In genomic region chr13:6620250-6620649, GRCm38 (mm10) we compare ENCODE assay signal across 22 mouse cellular contexts. TPM values are rescaled to one million over a fixed set of nuclear protein-coding genes. Genes with fewer than 3 reads are reported as not detected.
DNase-seq lines count a peak whose midpoint lies in the region; ATAC-seq and TF ChIP-seq lines count a peak whose summit lies in the region.
"Had no signal": no experiment of that assay in that cellular context is flagged by ENCODE, and none has a peak within 500 bp of the region (broad histone marks: within the 10 kb centered on the region; RNA-seq: fewer than 3 reads in every experiment).

No protein-coding gene starts in this region.

- 85% methylated on average over 3 of the region's 3 CpGs for WGBS in forebrain, embryonic 12.5 days

- H3K27ac ChIP-seq in forebrain, embryonic 12.5 days = no peak overlapping the region

- intact Hi-C loops in heart, postnatal 25 days (cut with DNase I) = no loop called here

- H3K4me2 ChIP-seq in myocyte (ENCODE audit: low read depth) = no peak overlapping the region
- no peak overlapping the region for H3K4me2 ChIP-seq in forebrain, embryonic 12.5 days

- no peaks in the 10 kb centered on the region for H3K27me3 ChIP-seq in C2C12 (ENCODE audit: control insufficient read depth, insufficient read depth, insufficient read length)
- no peaks in the 10 kb centered on the region for H3K27me3 ChIP-seq in myocyte (ENCODE audit: control insufficient read depth, insufficient read depth, insufficient read length)
- H3K27me3 ChIP-seq in forebrain, embryonic 12.5 days = no peaks in the 10 kb centered on the region; the same call in 1 of the 2 replicates
- H3K27me3 ChIP-seq: CH12.LX, Patski had no signal

- no peak for TF ChIP-seq POLR2A in myocyte (IDR thresholded peaks at IDR 0.05; ENCODE audit: insufficient read length, low read depth)

- TF ChIP-seq CTCF in C2C12 (IDR thresholded peaks at IDR 0.05; ENCODE audit: control insufficient read depth, insufficient read depth, insufficient read length) = no peak

- DNase-seq in heart, adult 11 months = peak; percentile 58
- no peak for DNase-seq in heart, postnatal 25 days (ENCODE audit: low spot score)
- no peak for DNase-seq in cerebellum, postnatal 14 days
- DNase-seq: adrenal gland, adult 2 months; adrenal gland, adult 8-10 months; adrenal gland, postnatal 10 days; adrenal gland, postnatal 14 days; adrenal gland, postnatal 25 days; adrenal gland, postnatal 36 days; B cell, adult 2 months; cerebellum, adult 11 months; cerebellum, adult 11-12 months; cerebellum, adult 18-20 months; cerebellum, adult 2 months had no signal

- H3ac ChIP-seq in C2C12 (ENCODE audit: control insufficient read depth, insufficient read length, low read depth) (no peak overlapping the region), myocyte (ENCODE audit: control insufficient read depth, insufficient read length) (no peak overlapping the region)

- no peak overlapping the region for H3K9ac ChIP-seq in forebrain, embryonic 12.5 days

- no peaks in the 10 kb centered on the region for H3K79me3 ChIP-seq in C2C12 (ENCODE audit: low read depth)

- no peaks in the 10 kb centered on the region for H3K4me1 ChIP-seq in forebrain, embryonic 12.5 days

- no peak for ATAC-seq in forebrain, embryonic 12.5 days (ENCODE audit: low FRiP score)
- ATAC-seq: activated CD4-positive, CD25-positive, alpha-beta regulatory T cell, adult 4 months; CD4-positive, CD25-positive, alpha-beta regulatory T cell, adult 4 months; Patski had no signal

- H3K36me3 ChIP-seq in C2C12 (ENCODE audit: control insufficient read depth, insufficient read depth) = no peaks in the 10 kb centered on the region
- H3K36me3 ChIP-seq in myocyte (ENCODE audit: control insufficient read depth, insufficient read depth) = peaks cover 30% of the 10 kb centered on the region
- no peaks in the 10 kb centered on the region for H3K36me3 ChIP-seq in forebrain, embryonic 12.5 days (replicated peaks)

- H3K9me3 ChIP-seq in forebrain, embryonic 12.5 days = no peaks in the 10 kb centered on the region
- H3K9me3 ChIP-seq: G1E had no signal

- H3K79me2 ChIP-seq in C2C12 (ENCODE audit: control insufficient read depth, insufficient read depth) (no peaks in the 10 kb centered on the region), myocyte (ENCODE audit: control insufficient read depth, insufficient read depth) (no peaks in the 10 kb centered on the region)

- H3K4me3 ChIP-seq in C2C12 (ENCODE audit: insufficient read depth, poor library complexity, severe bottlenecking) = no peak overlapping the region
- no peak overlapping the region for H3K4me3 ChIP-seq in myocyte
- no peak overlapping the region for H3K4me3 ChIP-seq in forebrain, embryonic 12.5 days (replicated peaks)

TF ChIP-seq in C2C12, 6 proteins besides CTCF, POLR2A, EP300 and RAD21:
- TF ChIP-seq MYOD1 (IDR thresholded peaks at IDR 0.05; ENCODE audit: control insufficient read depth, insufficient read length, low read depth) (peak; percentile 40), FOSL1 (IDR thresholded peaks at IDR 0.05; ENCODE audit: insufficient read depth, low read length, poor library complexity, severe bottlenecking) (no peak)

TF ChIP-seq in myocyte, 11 proteins besides CTCF, POLR2A, EP300 and RAD21:
- no peak for TF ChIP-seq MAX (IDR thresholded peaks at IDR 0.05; ENCODE audit: low read depth)
- TF ChIP-seq MYOD1 (IDR thresholded peaks at IDR 0.05; ENCODE audit: control insufficient read depth in 1 of 3, insufficient read length in 2 of 3, low read depth in 2 of 3) = peak in 2 of 3 experiments; percentile 80 to 81

RNA-seq across cellular contexts. Expression of gene Pfkp, which starts 28.3 kb away (rescaled TPM):
- 10 to 100 TPM; 64.5 to 69.1 TPM for total RNA-seq in heart, postnatal 25 days (2021)
- polyA plus RNA-seq in C2C12 (2012; fragmentation: generic; extraction: Trizol) = 38.7 TPM
- polyA plus RNA-seq in myocyte (2012; fragmentation: generic; extraction: Trizol) = 74.9 TPM
- polyA plus RNA-seq in forebrain, embryonic 12.5 days (2016; fragmentation: Nextera tagmentation; extraction: Ambion mirVana) = 29.6 and 30.1 TPM in 2 replicates
